Mouse (Mus musculus): ENCODE results near the gene D330045A20Rik. TPM values are rescaled to one million over a fixed set of nuclear protein-coding genes. Genes with fewer than 3 reads are reported as not detected.
"Not testable (repeated sequence)": the region's sequence is repeated elsewhere in the genome, so short reads cannot be mapped to it uniquely, and the experiment has no call there.

D330045A20Rik gene
- total RNA-seq (2014; rRNA removed; ENCODE audit: low replicate concordance) (0.12 TPM in 1 of 2 replicates, not detected in the other), polyA plus RNA-seq (2015; fragmentation: Nextera tagmentation; extraction: Ambion mirVana) (0.36 TPM in 2 replicates)

- Histone ChIP-seq H3K27ac (ENCODE audit: low read depth) (no peak within 1 kb of the TSS), H3K4me1 (ENCODE audit: control insufficient read depth, insufficient read depth) (no peaks in the 10 kb centered on the region), H3K4me2 (ENCODE audit: low read depth, low read length) (peak within 1 kb of the TSS; percentile 65), H3K4me3 (ENCODE audit: low read depth, low read length) (peak within 1 kb of the TSS; percentile 35), H3K9me3 (replicated peaks; ENCODE audit: control insufficient read depth, low read length) (no peaks in the 10 kb centered on the region), H3K27me3 (ENCODE audit: control insufficient read depth, insufficient read depth, low read length) (no peaks in the 10 kb centered on the region), H3K9ac (replicated peaks; ENCODE audit: low read depth, low read length) (0 out of 2 replicates have a peak within 1 kb of the TSS, but pooled peaks have one; percentile 20), H3K36me3 (replicated peaks; ENCODE audit: control insufficient read depth, insufficient read depth, low read length) (no peaks in the 10 kb centered on the region)
- peak; percentile 51; the same call in 1 of the 2 replicates for ATAC-seq (ENCODE audit: insufficient read depth, low read depth)
- no peak for DNase-seq (ENCODE audit: low spot score)
- TF ChIP-seq EP300 (IDR thresholded peaks at IDR 0.05; ENCODE audit: low read depth) = no peak
- TF ChIP-seq CTCF (IDR thresholded peaks at IDR 0.05; ENCODE audit: low read depth) = no peak
- WGBS = 12% methylated on average over 28 of the region's 28 CpGs
These were observed at the start of gene D330045A20Rik for GRCm38 (mm10) chrX:139480022-139480894. TSS of gene D330045A20Rik (plus strand) at chrX:139480367.

GRCm38 (mm10) chrX:139432550-139432949 lies 47.6 kb upstream of the D330045A20Rik start:
- no peak overlapping the region for H3K4me3 ChIP-seq (ENCODE audit: low read depth, low read length)

GRCm38 (mm10) chrX:139435202-139435601 lies 45.0 kb upstream of the D330045A20Rik start:
- no peak overlapping the region for H3K27ac ChIP-seq (ENCODE audit: low read depth)
- no peak for TF ChIP-seq CTCF (IDR thresholded peaks at IDR 0.05; ENCODE audit: low read depth)
- TF ChIP-seq EP300 (IDR thresholded peaks at IDR 0.05; ENCODE audit: low read depth) = no peak
- WGBS = 41% methylated on average over 2 of the region's 2 CpGs
- no peaks in the 10 kb centered on the region for H3K27me3 ChIP-seq (ENCODE audit: control insufficient read depth, insufficient read depth, low read length)
- H3K9ac ChIP-seq (replicated peaks; ENCODE audit: low read depth, low read length) = no peak overlapping the region
- ATAC-seq (ENCODE audit: insufficient read depth, low read depth) = no peak
- no peak for DNase-seq (ENCODE audit: low spot score)
- no peaks in the 10 kb centered on the region for H3K36me3 ChIP-seq (replicated peaks; ENCODE audit: control insufficient read depth, insufficient read depth, low read length)
- no peaks in the 10 kb centered on the region for H3K9me3 ChIP-seq (replicated peaks; ENCODE audit: control insufficient read depth, low read length)
- no peak overlapping the region for H3K4me2 ChIP-seq (ENCODE audit: low read depth, low read length)
- H3K4me1 ChIP-seq (ENCODE audit: control insufficient read depth, insufficient read depth) = no peaks in the 10 kb centered on the region
- H3K4me3 ChIP-seq (ENCODE audit: low read depth, low read length) = no peak overlapping the region

More at GRCm38 (mm10) chrX:139432550-139432949, 47.6 kb upstream of the D330045A20Rik start:
- H3K27me3 ChIP-seq (ENCODE audit: control insufficient read depth, insufficient read depth, low read length) = no peaks in the 10 kb centered on the region
- DNase-seq (ENCODE audit: low spot score) (no peak), ATAC-seq (ENCODE audit: insufficient read depth, low read depth) (no peak)
- no peak overlapping the region for H3K27ac ChIP-seq (ENCODE audit: low read depth)
- H3K36me3 ChIP-seq (replicated peaks; ENCODE audit: control insufficient read depth, insufficient read depth, low read length) = no peaks in the 10 kb centered on the region
- H3K4me2 ChIP-seq (ENCODE audit: low read depth, low read length) = no peak overlapping the region
- WGBS = 46% methylated on average over 2 of the region's 2 CpGs
- TF ChIP-seq CTCF (IDR thresholded peaks at IDR 0.05; ENCODE audit: low read depth) = no peak
- no peak for TF ChIP-seq EP300 (IDR thresholded peaks at IDR 0.05; ENCODE audit: low read depth)
- no peaks in the 10 kb centered on the region for H3K9me3 ChIP-seq (replicated peaks; ENCODE audit: control insufficient read depth, low read length)
- H3K9ac ChIP-seq (replicated peaks; ENCODE audit: low read depth, low read length) = no peak overlapping the region
- no peaks in the 10 kb centered on the region for H3K4me1 ChIP-seq (ENCODE audit: control insufficient read depth, insufficient read depth)

DNA sequence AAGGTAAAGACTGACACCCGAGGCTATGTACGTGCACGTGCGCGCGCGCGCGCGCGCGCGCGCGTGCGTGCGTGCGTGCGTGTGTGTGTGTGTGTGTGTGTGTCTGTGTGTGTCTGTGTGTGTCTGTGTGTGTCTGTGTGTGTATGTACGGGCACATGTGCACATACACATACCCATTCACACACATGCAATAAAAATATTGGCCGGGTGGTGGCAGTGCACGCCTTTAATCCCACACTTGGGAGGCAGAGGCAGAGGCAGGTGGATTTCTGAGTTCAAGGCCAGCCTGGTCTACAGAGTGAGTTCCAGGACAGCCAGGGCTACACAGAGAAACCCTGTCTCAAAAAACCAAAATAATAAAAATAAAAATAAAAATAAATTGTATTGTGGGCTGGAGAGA lies 39.1 kb upstream of the D330045A20Rik start:
- not testable (repeated sequence) for DNase-seq (ENCODE audit: low spot score); H3K9me3 ChIP-seq (replicated peaks; ENCODE audit: control insufficient read depth, low read length); ATAC-seq (ENCODE audit: insufficient read depth, low read depth); H3K4me2 ChIP-seq (ENCODE audit: low read depth, low read length); H3K4me1 ChIP-seq (ENCODE audit: control insufficient read depth, insufficient read depth); H3K36me3 ChIP-seq (replicated peaks; ENCODE audit: control insufficient read depth, insufficient read depth, low read length); H3K9ac ChIP-seq (replicated peaks; ENCODE audit: low read depth, low read length); H3K4me3 ChIP-seq (ENCODE audit: low read depth, low read length); H3K27me3 ChIP-seq (ENCODE audit: control insufficient read depth, insufficient read depth, low read length); H3K27ac ChIP-seq (ENCODE audit: low read depth)
- WGBS = 82% methylated on average over 22 of the region's 22 CpGs

GRCm38 (mm10) chrX:139456812-139457211 lies 23.4 kb upstream of the D330045A20Rik start:
- no peaks in the 10 kb centered on the region for H3K9me3 ChIP-seq (replicated peaks; ENCODE audit: control insufficient read depth, low read length)
- no peaks in the 10 kb centered on the region for H3K36me3 ChIP-seq (replicated peaks; ENCODE audit: control insufficient read depth, insufficient read depth, low read length)
- H3K9ac ChIP-seq (replicated peaks; ENCODE audit: low read depth, low read length) = no peak overlapping the region
- no peak overlapping the region for H3K4me3 ChIP-seq (ENCODE audit: low read depth, low read length)
- no peaks in the 10 kb centered on the region for H3K27me3 ChIP-seq (ENCODE audit: control insufficient read depth, insufficient read depth, low read length)
- no peaks in the 10 kb centered on the region for H3K4me1 ChIP-seq (ENCODE audit: control insufficient read depth, insufficient read depth)
- ATAC-seq (ENCODE audit: insufficient read depth, low read depth) (no peak), DNase-seq (ENCODE audit: low spot score) (no peak)
- H3K4me2 ChIP-seq (ENCODE audit: low read depth, low read length) = no peak overlapping the region
- 23% methylated on average over 2 of the region's 2 CpGs for WGBS
- no peak overlapping the region for H3K27ac ChIP-seq (ENCODE audit: low read depth)
- TF ChIP-seq CTCF (IDR thresholded peaks at IDR 0.05; ENCODE audit: low read depth) (no peak), EP300 (IDR thresholded peaks at IDR 0.05; ENCODE audit: low read depth) (no peak)
